Mouse (Mus musculus) bone marrow macrophage, adult 2 months (primary cell): ENCODE measurements around the gene Slc13a1. TPM values are rescaled to one million over a fixed set of nuclear protein-coding genes. Genes with fewer than 3 reads are reported as not detected.
"Not testable (repeated sequence)": the region's sequence is repeated elsewhere in the genome, so short reads cannot be mapped to it uniquely, and the experiment has no call there.

Source experiments
- H3K27ac ChIP-seq: 2 replicates; pipeline ENCODE4 v1.5.1; 2012; ENCODE audit warnings: low read depth, low read length; ENCODE audit not compliant: insufficient read depth
- H3K4me1 ChIP-seq: 2 replicates; pipeline ENCODE4 v1.6.1; 2012; ENCODE audit warnings: low read length; ENCODE audit not compliant: control insufficient read depth, insufficient read depth
- H3K4me3 ChIP-seq: 2 replicates; pipeline ENCODE4 v1.5.1; 2012; ENCODE audit warnings: mild to moderate bottlenecking, low read length, moderate library complexity; ENCODE audit not compliant: insufficient read depth
- CTCF ChIP-seq: IDR thresholded peaks from 2 replicates; pipeline ENCODE4 v1.5.1; 2012; ENCODE audit warnings: low read depth, mild to moderate bottlenecking, low read length, moderate library complexity
- POLR2A ChIP-seq: IDR thresholded peaks from 2 replicates; pipeline ENCODE4 v1.6.1; 2012; ENCODE audit warnings: mild to moderate bottlenecking, low read depth, low read length, borderline replicate concordance
- polyA plus RNA-seq: library from polyadenylated mRNA; stranded (reverse); fragments of >200 nt; gene quantifications from 2 replicates; pipeline ENCODE4 v1.2.4, GENCODE M21; 2012; ENCODE audit not compliant: missing spikeins, insufficient read depth, insufficient read length

The Slc13a1 gene
- polyA plus RNA-seq = not detected in 2 replicates

DNA sequence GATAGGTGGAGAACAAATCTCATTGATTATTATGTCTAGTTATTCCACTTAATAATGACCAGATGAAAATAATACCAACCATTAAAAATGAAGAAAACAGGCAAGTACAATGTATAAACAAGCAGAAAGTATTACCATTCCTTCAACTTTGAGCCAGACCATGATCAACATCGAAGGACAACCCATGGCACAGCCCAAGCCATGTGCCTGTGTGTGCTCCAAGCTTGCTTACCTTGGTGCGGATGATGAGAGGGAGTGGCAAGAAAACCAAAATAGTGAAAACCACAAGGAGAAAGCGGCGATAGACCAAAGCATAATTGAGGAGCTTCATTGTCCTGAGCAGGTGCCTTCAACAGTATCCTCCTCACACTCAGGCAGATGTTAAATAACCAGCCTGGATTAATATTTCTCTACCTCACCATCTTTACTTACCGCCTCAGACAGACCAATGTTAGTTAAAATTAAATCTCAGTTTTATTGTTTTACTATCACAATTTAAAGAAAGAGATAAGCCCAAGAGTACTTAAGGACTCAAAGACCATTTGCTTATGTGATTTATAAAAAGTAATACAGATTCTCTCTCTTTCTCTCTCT, at the start of gene Slc13a1:
TSS of gene Slc13a1 (minus strand) at position 359 of the 594 bp plus-strand sequence.
- H3K4me1 ChIP-seq = 0 out of 2 replicates have a peak, but pooled peaks cover 2% of the 10 kb centered on the region
- no peak for TF ChIP-seq POLR2A
- no peak for TF ChIP-seq CTCF

DNA sequence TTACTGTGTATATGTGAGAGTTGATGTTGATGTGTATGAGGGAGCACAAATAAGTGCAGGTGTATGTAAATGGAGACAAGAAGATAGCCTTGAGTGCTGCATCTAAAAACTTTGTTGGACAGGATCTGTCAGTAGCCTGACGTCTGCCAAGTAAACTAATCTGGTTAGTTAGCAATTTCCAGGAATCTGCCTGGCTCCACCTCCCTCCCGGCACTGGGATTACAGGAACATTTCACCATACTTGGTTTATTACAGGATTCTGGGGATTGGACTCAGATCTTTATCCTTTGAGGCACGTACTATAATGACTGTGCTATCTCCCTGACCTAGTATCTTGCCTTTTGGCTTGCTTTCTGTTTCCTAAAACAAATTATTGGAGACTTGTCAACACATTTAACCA, 40.0 kb upstream of the Slc13a1 start:
- H3K27ac ChIP-seq = no peak overlapping the region
- H3K4me3 ChIP-seq = no peak overlapping the region
- no peaks in the 10 kb centered on the region for H3K4me1 ChIP-seq
- TF ChIP-seq POLR2A (no peak), CTCF (no peak)

More for the DNA sequence above, at the start of gene Slc13a1:
- Histone ChIP-seq H3K4me3 (no peak within 1 kb of the TSS), H3K27ac (no peak within 1 kb of the TSS)

DNA sequence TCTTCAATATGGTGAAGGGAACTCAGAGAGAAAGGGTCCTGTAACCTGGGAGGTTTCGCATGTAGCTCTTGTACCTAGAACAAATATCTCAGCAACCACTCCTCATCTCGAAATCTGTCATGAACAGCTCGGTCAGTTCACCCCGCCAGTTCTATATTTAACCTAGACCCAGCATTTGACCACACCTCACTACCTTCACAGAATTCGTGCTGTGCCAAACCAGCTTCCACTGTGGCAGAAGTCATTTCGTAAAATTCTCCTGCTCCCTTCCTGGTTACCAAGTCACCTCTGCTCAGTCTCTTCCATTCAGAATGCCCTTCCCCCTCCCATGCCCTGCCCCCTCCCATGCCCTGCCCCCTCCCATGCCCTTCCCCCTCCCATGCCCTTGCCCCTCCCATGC, 34.3 kb upstream of the Slc13a1 start:
- no peaks in the 10 kb centered on the region for H3K4me1 ChIP-seq
- no peak overlapping the region for H3K4me3 ChIP-seq
- TF ChIP-seq CTCF = no peak
- TF ChIP-seq POLR2A = no peak
- H3K27ac ChIP-seq = no peak overlapping the region

DNA sequence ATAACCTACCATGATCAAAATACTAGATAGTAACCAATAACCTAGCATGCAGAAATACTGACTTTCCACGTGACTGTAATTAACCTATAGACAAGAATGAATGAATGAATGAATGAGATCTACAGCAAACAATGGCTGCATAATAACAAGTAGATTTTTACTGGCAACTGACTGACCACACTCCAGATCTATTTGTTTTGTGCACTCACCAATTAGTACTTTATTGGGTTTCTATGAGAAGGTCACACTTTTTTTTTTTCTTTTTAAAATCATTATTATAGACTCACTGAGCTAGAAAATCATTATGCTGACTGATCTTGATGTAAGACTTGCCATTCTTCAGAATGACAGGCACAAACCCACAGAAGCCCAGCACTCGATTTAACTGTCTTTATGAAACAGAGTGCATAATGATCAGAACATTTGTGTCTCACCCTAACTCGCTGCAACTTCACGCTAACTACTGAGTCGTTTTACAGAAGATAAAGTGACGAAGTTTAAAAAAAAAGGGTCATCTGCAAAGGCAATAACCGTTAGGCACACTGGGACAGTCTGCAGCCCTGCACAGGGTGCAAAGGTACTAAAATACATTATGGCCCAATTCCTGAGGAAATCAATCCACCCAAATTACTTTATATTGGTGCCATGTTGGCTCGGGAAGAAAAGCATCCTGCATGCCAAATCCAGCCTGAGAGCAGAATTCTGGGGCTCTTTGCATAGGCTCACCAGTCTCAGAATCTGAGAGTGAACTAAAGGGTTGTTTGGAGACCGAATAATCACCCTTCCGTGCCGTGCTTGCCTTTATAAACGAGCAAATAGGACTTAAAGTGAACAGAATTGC, 33.0 kb upstream of the Slc13a1 start:
- Histone ChIP-seq H3K4me1 (no peaks in the 10 kb centered on the region), H3K27ac (no peak overlapping the region), H3K4me3 (no peak overlapping the region)
- TF ChIP-seq CTCF = no peak
- no peak for TF ChIP-seq POLR2A

DNA sequence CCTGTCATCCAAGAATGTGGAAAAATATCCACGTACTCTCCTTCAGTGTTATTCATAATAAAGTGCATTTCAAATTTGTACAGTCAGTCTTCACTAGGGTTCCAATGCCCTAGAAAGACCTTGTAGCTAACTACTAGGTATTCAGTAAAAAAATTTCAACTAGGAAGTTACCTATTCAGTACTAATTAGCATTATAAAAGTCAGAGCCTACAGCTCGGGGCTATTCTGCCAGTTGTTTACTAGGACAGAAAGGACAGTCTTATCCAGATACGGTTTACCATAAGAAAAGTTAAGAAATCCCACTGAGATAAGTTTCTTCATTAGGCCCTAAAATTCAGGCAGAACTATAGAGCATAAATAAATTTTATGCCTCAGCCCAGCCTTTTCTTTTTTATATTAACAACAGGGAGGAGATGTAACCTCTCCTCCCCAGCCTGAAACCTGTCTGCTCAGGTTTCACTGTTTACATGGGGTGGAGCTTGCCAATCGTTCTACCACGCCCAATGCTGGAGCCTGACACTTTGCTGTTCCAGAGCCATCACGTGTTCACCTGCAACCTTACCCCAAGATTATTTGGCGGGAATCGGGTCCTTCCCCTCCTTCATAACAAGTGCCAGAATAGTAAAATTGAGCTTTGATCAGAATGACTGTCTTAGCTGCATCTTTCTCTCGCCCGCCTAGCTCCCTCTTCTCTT, 29.8 kb upstream of the Slc13a1 start:
- not testable (repeated sequence) for H3K27ac ChIP-seq, H3K4me3 ChIP-seq, H3K4me1 ChIP-seq

DNA sequence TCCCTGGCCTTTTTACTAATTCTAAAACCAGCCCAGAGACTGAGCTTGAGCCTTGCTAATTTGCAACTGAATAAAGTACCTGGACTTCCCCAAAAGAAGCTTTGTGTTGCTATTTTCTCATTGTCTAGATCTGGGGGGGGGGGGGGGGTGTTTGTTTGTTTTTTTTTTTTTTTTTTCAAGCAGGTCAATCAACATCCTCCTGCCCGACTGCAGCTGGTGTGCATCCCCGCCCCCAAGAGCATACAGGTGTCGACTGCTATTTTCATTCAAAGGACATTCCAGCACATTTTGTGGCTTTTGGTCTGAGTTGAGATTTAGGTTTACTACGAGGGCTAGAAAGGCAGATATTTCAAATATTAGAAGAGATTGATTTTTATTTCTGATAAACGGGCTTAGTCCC, 28.5 kb upstream of the Slc13a1 start:
- not testable (repeated sequence) for H3K4me1 ChIP-seq, H3K27ac ChIP-seq, H3K4me3 ChIP-seq

DNA sequence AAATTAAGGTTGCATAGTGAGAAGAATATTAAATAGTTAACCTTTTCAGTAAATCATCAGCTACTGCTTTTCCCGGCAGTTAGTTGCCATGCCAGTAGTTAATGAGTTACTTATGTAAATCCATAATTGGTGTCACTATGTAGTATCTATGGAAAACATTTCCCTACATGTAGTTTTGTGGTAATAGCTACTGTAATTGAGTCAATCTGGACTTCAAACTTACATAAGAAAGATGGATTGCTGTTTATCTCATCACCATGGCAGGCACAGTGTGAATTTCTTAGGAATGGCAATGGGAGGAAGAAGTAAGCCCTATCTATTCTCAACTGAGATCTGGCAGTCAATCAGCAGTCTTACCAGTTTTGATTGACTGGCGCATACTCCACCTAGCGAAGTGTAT, 15.5 kb upstream of the Slc13a1 start:
- Histone ChIP-seq H3K27ac (no peak overlapping the region), H3K4me1 (no peaks in the 10 kb centered on the region), H3K4me3 (no peak overlapping the region)
- TF ChIP-seq CTCF = no peak
- TF ChIP-seq POLR2A = no peak

DNA sequence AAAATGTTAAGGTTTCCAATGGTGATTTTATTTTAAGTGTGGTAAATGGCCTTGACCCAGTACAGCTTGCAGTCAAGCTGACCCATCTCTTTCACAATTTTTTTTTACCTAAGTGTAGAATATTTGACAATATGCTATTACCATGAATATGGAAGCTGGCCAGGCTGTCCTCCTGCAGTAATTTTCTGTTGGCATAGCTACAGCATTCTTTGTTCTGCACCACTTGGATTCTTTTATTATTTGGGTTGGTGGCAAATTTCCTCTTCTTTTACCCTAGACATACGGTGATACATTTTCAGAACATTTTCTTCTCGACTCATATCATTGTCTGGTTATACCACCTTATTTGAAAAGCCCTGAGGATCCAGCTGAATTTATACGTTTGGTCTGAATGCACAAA, 7.5 kb upstream of the Slc13a1 start:
- TF ChIP-seq POLR2A (no peak), CTCF (no peak)
- Histone ChIP-seq H3K4me3 (no peak overlapping the region), H3K27ac (no peak overlapping the region), H3K4me1 (no peaks in the 10 kb centered on the region)

DNA sequence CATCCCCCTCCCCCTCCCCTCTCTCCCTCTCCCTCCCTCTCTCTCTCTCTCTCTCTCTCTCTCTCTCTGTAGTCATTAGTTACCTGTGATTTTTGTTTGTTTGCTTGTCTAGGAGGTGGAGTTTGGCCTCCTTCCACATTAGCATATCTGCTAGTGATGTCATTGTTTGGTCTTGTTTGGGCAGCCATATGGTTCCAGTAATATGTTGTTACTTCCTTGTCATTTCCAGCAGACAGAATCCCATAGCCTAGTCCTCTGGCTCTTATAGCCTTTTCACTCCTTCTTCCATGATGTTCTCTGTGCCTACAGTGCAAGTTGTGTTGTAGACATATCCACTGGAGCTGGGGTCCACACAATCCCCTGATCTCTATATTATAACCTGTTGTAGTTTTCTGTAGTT, 6.1 kb upstream of the Slc13a1 start:
- Histone ChIP-seq H3K27ac (no peak overlapping the region), H3K4me1 (no peaks in the 10 kb centered on the region), H3K4me3 (no peak overlapping the region)
- TF ChIP-seq POLR2A (no peak), CTCF (no peak)

DNA sequence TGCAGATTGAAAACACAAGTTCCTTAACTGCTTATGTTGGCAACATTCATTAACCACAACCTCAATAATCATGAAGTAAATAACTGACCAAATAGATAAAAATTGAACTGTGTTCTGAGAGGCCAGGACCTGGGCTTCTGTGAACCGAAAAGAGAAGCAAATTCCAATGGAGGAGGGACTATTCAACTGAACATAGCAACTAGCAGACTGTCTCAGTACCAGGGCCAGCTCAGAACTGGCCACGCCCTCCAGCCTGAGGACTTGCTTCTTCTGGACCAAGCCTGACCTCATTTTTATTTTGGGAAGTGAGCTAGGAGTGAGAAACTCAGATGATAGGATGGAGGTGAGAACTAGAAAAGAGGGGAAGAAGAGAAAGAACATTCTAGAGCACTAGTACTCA, 4.8 kb upstream of the Slc13a1 start:
- Histone ChIP-seq H3K4me1 (no peaks in the 10 kb centered on the region), H3K4me3 (no peak overlapping the region), H3K27ac (no peak overlapping the region)
- TF ChIP-seq POLR2A (no peak), CTCF (no peak)
